8 mouse cellular contexts compared by ENCODE assay signal in genomic region chr9:81632736-81633436, GRCm38 (mm10). TPM values are rescaled to one million over a fixed set of nuclear protein-coding genes. Genes with fewer than 3 reads are reported as not detected.
DNase-seq lines count a peak whose midpoint lies in the region; ATAC-seq and TF ChIP-seq lines count a peak whose summit lies in the region.

No protein-coding gene starts in this region.

- peak; percentile 32; the same call in 1 of the 2 replicates for ATAC-seq in cerebellum, adult (ENCODE audit: insufficient number of reproducible peaks, low FRiP score, low TSS enrichment)
- ATAC-seq in heart, embryonic 13.5 days (ENCODE audit: extremely low read depth, insufficient number of reproducible peaks, low FRiP score, low TSS enrichment), result peak; percentile 21; the same call in 1 of the 2 replicates
- ATAC-seq in stomach, postnatal 0 days (ENCODE audit: low FRiP score, low TSS enrichment), result peak; percentile 59

- H3K4me1 ChIP-seq in heart, embryonic 13.5 days, result peaks cover 21% of the 10 kb centered on the region
- no peaks in the 10 kb centered on the region for H3K4me1 ChIP-seq in stomach, postnatal 0 days (replicated peaks; ENCODE audit: control insufficient read depth, insufficient read depth)

- H3K36me3 ChIP-seq in heart, embryonic 13.5 days, result no peaks in the 10 kb centered on the region
- H3K36me3 ChIP-seq in stomach, postnatal 0 days (ENCODE audit: control insufficient read depth, insufficient read depth, low read length), result no peaks in the 10 kb centered on the region

- H3K27ac ChIP-seq in heart, embryonic 13.5 days (replicated peaks), result 0 out of 2 replicates have a peak overlapping the region, but pooled peaks have one; percentile 24
- 0 out of 2 replicates have a peak overlapping the region, but pooled peaks have one; percentile 18 for H3K27ac ChIP-seq in stomach, postnatal 0 days (replicated peaks)

- peak; percentile 41 for TF ChIP-seq CTCF in stomach, postnatal 0 days (IDR thresholded peaks at IDR 0.05; ENCODE audit: low read depth)

- peaks cover 48% of the 10 kb centered on the region for H3K27me3 ChIP-seq in heart, embryonic 13.5 days (replicated peaks)
- H3K27me3 ChIP-seq in stomach, postnatal 0 days (ENCODE audit: control insufficient read depth, insufficient read depth, low read length), result 0 out of 2 replicates have a peak, but pooled peaks cover 2% of the 10 kb centered on the region

- H3K9ac ChIP-seq in heart, embryonic 13.5 days, result peak overlapping the region; percentile 83
- peak overlapping the region; percentile 56; the same call in 1 of the 2 replicates for H3K9ac ChIP-seq in stomach, postnatal 0 days (ENCODE audit: low read length)

- no peak for TF ChIP-seq EP300 in stomach, postnatal 0 days (optimal IDR thresholded peaks at IDR 0.05)

- WGBS in heart, embryonic 13.5 days, result 2% methylated on average over 47 of the region's 47 CpGs
- WGBS in stomach, postnatal 0 days, result 2% methylated on average over 47 of the region's 47 CpGs

- DNase-seq in cerebellum, adult 8-10 months, result no peak
- DNase-seq in 3134 (ENCODE audit: extremely low read depth, insufficient read length, low spot score), result peak; percentile 57
- peak; percentile 70 for DNase-seq in embryo, embryonic 11 days
- DNase-seq in layer of hippocampus, postnatal 25 days (ENCODE audit: extremely low spot score in 1 of 2, low spot score in 1 of 2), result peak; percentile 28 to 36
- peak; percentile 48 for DNase-seq in mesoderm, embryonic 11.5 days (ENCODE audit: low read depth, low spot score)
- peak; percentile 47 for DNase-seq in stomach, postnatal 0 days (ENCODE audit: low spot score)

- H3K4me2 ChIP-seq in heart, embryonic 13.5 days, result peak overlapping the region; percentile 100
- H3K4me2 ChIP-seq in stomach, postnatal 0 days (replicated peaks; ENCODE audit: low read depth), result peak overlapping the region; percentile 98

- H3K4me3 ChIP-seq in heart, embryonic 13.5 days, result peak overlapping the region; percentile 80
- H3K4me3 ChIP-seq in stomach, postnatal 0 days (ENCODE audit: low read depth, low read length), result peak overlapping the region; percentile 64

- no peaks in the 10 kb centered on the region for H3K9me3 ChIP-seq in heart, embryonic 13.5 days
- H3K9me3 ChIP-seq in stomach, postnatal 0 days (ENCODE audit: control insufficient read depth, low read length), result no peaks in the 10 kb centered on the region

RNA-seq across cellular contexts. Expression of gene Htr1b, which starts 0.7 kb away (rescaled TPM):
- polyA plus RNA-seq in heart, embryonic 13.5 days (2015; fragmentation: Nextera tagmentation; extraction: Ambion mirVana), result 0.73 and 0.84 TPM in 2 replicates
- 10 to 100 TPM in 1 of 2 experiments, 1 to 10 TPM in 1; 9.9 to 12.6 TPM for total RNA-seq in layer of hippocampus, postnatal 25 days (2021)
- 0.45 and 0.58 TPM in 2 replicates for polyA plus RNA-seq in stomach, postnatal 0 days (2015; fragmentation: Nextera tagmentation; extraction: Ambion mirVana)
